Mouse (Mus musculus) heart, postnatal 10 days (tissue): ENCODE data around the gene Emc6. TPM values are rescaled to one million over a fixed set of nuclear protein-coding genes. Genes with fewer than 3 reads are reported as not detected.

ENCODE experiments used
- DNase-seq, 2 experiments: peaks; one replicate each; pipeline ENCODE4 v3.0.0; 2021
- intact Hi-C: fragments of 180-260 bp; cut with DNase I; formaldehyde crosslinking; loops from one replicate; pipeline ENCODE4 v1.15.1; 2025
- total RNA-seq, 2 experiments: library from RNA; stranded (reverse); gene quantifications; 2 replicates each; pipeline ENCODE4 v1.2.3; 2021

Gene Emc6
- total RNA-seq, 2 experiments from 2014 or later, result 71.4 to 82.7 TPM

GRCm38 (mm10) chr11:73134222-73134621 lies 42.6 kb downstream of the Emc6 start:
- no peak for DNase-seq
- intact Hi-C loops, result no loop called here

DNA sequence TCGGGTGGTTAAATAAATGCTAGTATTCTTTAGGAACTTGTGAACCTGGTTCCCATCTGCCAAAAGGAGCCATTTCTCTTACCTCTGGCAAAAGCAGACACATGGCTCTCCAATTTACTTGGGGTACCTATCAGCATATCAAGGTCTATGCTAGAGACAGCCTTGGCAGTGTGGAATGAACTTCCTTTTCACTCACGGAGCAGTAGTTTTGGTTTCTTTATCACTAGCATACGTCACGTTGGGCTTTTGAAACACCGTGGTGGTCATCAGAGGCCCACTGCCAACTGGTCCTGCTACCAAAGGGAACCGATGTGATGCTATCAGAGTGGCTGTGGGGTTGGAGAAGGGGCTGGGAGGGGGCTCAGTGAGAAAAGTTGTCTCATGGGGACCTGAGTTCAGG lies 43.8 kb downstream of the Emc6 start:
- DNase-seq, result no peak
- intact Hi-C loops, result no loop called here

DNA sequence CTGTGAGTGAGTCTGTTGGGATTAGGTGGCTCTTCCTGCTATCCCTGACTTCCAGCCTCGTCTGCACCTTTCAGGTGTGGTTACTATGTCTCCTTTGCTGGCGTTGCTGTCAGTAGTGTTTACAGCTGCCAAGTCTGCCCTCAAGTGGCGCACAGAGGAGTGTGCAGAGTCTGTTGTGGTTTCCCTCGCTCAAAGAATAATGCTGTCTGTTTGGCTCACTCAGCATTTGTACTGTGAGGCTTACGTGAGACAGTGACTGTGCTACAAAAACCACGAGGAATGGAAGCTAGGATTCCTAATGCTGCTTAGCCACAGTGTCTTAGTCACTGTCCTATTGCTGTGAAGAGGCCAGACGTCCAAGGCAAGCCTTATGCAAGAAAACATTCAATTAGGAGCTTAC lies 45.8 kb downstream of the Emc6 start:
- intact Hi-C loops, result no loop called here
- DNase-seq, result peak; percentile 45 to 49

DNA sequence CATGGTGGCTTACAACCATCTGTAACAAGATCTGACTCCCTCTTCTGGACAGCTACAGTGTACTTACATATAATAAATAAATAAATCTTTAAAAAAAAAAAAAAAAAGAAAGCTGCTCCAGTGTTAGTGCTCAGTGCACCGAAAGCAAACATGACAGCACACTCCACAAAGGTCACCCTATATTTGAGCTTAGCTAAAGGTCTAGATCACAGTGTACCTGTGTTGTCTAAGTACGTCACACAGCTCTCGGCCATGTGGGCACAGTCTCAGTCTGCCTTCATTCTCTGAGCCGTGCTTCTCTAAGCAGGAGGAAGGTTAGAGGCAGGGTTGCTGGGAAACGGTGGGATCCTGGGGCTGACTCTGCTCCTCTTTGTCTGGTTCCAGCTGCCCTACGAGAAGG lies 50.3 kb downstream of the Emc6 start:
- intact Hi-C loops, result no loop called here
- DNase-seq, result no peak

Other genes starting within 250 kb of the Emc6 start
- gene Atp2a3, start 215.9 kb downstream of the Emc6 start, total RNA-seq, result 10 to 100 TPM; 17.1 to 19.0 TPM
- under 1 TPM; 0.72 to 0.98 TPM for gene P2rx1, start 177.9 kb downstream of the Emc6 start, total RNA-seq
- 1 to 10 TPM; 1.1 to 2.0 TPM for gene Camkk1, start 158.0 kb downstream of the Emc6 start, total RNA-seq
- 1 to 10 TPM; 9.0 TPM for gene Ncbp3, start 129.3 kb downstream of the Emc6 start, total RNA-seq
- under 1 TPM in 1 of 2 experiments, not detected in 1; 0.07 TPM for gene Itgae, start 86.5 kb downstream of the Emc6 start, total RNA-seq
- gene Haspin, start 38.7 kb downstream of the Emc6 start, total RNA-seq, result 1 to 10 TPM; 2.4 TPM
- gene P2rx5, start 16.6 kb downstream of the Emc6 start, total RNA-seq, result 1 to 10 TPM; 7.4 to 8.1 TPM
- 100 to 1,000 TPM in 1 of 2 experiments, 10 to 100 TPM in 1; 89.1 to 105 TPM for gene Tax1bp3, start within 50 bp of the Emc6 start, total RNA-seq
- 10 to 100 TPM; 11.7 to 13.9 TPM for gene Ctns, start 22.0 kb upstream of the Emc6 start, total RNA-seq
- 1 to 10 TPM; 1.5 to 2.0 TPM for gene Shpk, start 22.4 kb upstream of the Emc6 start, total RNA-seq
- not detected for gene Trpv1, start 57.3 kb upstream of the Emc6 start, total RNA-seq
- gene Trpv3, start 90.4 kb upstream of the Emc6 start, total RNA-seq, result under 1 TPM; 0.05 to 0.20 TPM
- 1 to 10 TPM in 1 of 2 experiments, under 1 TPM in 1; 0.72 to 3.3 TPM for gene Aspa, start 152.6 kb upstream of the Emc6 start, total RNA-seq
- not detected for gene Gm49340, start 152.7 kb upstream of the Emc6 start, total RNA-seq
- gene Spata22, start 152.7 kb upstream of the Emc6 start, total RNA-seq, result not detected
- not detected for gene Olfr20, start 173.7 kb upstream of the Emc6 start, total RNA-seq
- gene Olfr376, start 194.2 kb upstream of the Emc6 start, total RNA-seq, result not detected
- gene Olfr1, start 222.6 kb upstream of the Emc6 start, total RNA-seq, result not detected